Mouse (Mus musculus) megakaryocyte, embryonic 14.5 days (primary cell): ENCODE data around the gene St7.

ENCODE experiments used
- FLI1 ChIP-seq: IDR thresholded peaks from 2 replicates; pipeline ENCODE4 v1.6.1; 2012; ENCODE audit warnings: low read length, inconsistent platforms, mixed read lengths
- GATA1 ChIP-seq: IDR thresholded peaks from 3 replicates; pipeline ENCODE4 v1.6.1; 2012; ENCODE audit warnings: mixed read lengths, low read length, inconsistent platforms, borderline replicate concordance

DNA sequence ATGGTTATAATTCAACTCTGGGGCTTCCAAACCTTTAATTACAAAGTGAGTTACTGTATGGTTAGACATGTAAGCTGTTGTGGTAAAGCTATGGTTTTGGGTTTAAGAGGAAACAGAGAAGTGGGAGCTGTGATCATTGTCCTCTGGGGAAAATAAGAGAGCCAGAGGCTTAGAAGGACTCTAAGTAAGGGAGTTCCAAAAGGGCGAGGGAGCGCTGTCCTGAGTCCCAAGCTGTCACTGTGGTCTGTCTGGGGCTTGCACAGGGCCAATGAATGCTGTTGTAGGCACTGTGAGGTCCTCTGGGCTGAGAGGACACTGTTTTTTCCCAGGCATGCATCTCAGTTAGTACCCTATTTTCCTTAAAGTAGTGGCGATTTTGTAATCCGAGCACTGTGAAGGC is 49.5 kb downstream of the St7 start:
- TF ChIP-seq GATA1 = no peak
- TF ChIP-seq FLI1 = no peak
